In the genomic region with DNA sequence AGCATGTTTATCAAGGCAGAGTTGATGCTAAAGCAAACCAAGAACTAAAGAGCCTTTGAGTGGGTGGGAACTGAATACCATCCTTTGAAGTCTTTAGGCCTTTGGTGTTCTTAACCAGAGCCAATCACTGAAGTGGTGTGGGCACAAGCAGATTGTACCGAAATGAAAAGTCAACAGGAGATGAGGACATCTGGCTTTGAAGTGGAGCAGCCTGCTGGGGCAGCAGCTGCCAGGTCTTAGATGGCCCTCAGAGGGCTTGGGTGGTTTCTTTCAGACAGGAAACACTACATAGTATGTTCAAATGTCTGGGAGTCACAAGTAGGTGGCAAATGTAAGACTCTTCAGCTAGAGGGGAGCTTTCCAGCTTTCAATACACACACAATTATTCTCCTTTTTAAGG, we compare ENCODE assay signal across 22 mouse cellular contexts.
"Had no signal": no experiment of that assay in that cellular context is flagged by ENCODE, and none has a peak within 500 bp of the region (broad histone marks: within the 10 kb centered on the region; RNA-seq: fewer than 3 reads in every experiment).

No protein-coding gene starts in this region.

- DNase-seq: kidney, adult 2 months; kidney, postnatal 25 days; layer of hippocampus, postnatal 36 days; liver; lung, postnatal 14 days; retina, postnatal 1 day; right cerebral cortex, postnatal 25 days; spleen, adult 18-20 months; thymus, postnatal 25 days had no signal

- H3K36me3 ChIP-seq: limb, embryonic 10.5 days; limb, embryonic 13.5 days; liver, embryonic 12.5 days; liver, embryonic 15.5 days; midbrain, embryonic 12.5 days; midbrain, embryonic 15.5 days; neural tube, embryonic 13.5 days; stomach, embryonic 15.5 days had no signal

- H3K27ac ChIP-seq: kidney, postnatal 0 days; layer of hippocampus, adult 2 months; left cerebral cortex, adult 2 months; limb, embryonic 10.5 days; limb, embryonic 13.5 days; liver, embryonic 12.5 days; liver, embryonic 15.5 days; macrophage; midbrain, embryonic 12.5 days; midbrain, embryonic 15.5 days; neural tube, embryonic 13.5 days; stomach, embryonic 15.5 days had no signal

- H3K4me1 ChIP-seq: limb, embryonic 10.5 days; liver, embryonic 12.5 days; liver, embryonic 15.5 days; midbrain, embryonic 12.5 days; midbrain, embryonic 15.5 days; stomach, embryonic 15.5 days had no signal

- ATAC-seq: intestine, postnatal 0 days; liver, embryonic 12.5 days; midbrain, embryonic 15.5 days had no signal

- H3K9ac ChIP-seq: limb, embryonic 13.5 days; liver, embryonic 12.5 days; liver, embryonic 15.5 days; midbrain, embryonic 12.5 days; midbrain, embryonic 15.5 days; neural tube, embryonic 13.5 days; stomach, embryonic 15.5 days had no signal

- H3K27me3 ChIP-seq: limb, embryonic 13.5 days; liver, embryonic 12.5 days; liver, embryonic 15.5 days; midbrain, embryonic 12.5 days; midbrain, embryonic 15.5 days; neural tube, embryonic 13.5 days; stomach, embryonic 15.5 days had no signal

- H3K9me3 ChIP-seq: limb, embryonic 10.5 days; liver, embryonic 15.5 days; midbrain, embryonic 15.5 days; stomach, embryonic 15.5 days had no signal

- H3K4me2 ChIP-seq: limb, embryonic 13.5 days; liver, embryonic 12.5 days; liver, embryonic 15.5 days; midbrain, embryonic 12.5 days; midbrain, embryonic 15.5 days; neural tube, embryonic 13.5 days; stomach, embryonic 15.5 days had no signal

- H3K4me3 ChIP-seq: layer of hippocampus, adult 2 months; left cerebral cortex, adult 2 months; limb, embryonic 10.5 days; limb, embryonic 13.5 days; liver, embryonic 12.5 days; liver, embryonic 15.5 days; midbrain, embryonic 12.5 days; midbrain, embryonic 15.5 days; neural tube, embryonic 13.5 days; stomach, embryonic 15.5 days had no signal
